Comparison of ENCODE assay signal across 8 mouse cellular contexts in genomic region chr7:141561682-141562391, GRCm38 (mm10). TPM values are rescaled to one million over a fixed set of nuclear protein-coding genes. Genes with fewer than 3 reads are reported as not detected.
A peak's percentile ranks its signal among the peaks of the same experiment; 100 is the strongest.
DNase-seq lines count a peak whose midpoint lies in the region; ATAC-seq lines count a peak whose summit lies in the region.

Gene Ap2a2 (plus strand): TSS chr7:141562173.

- H3K4me1 ChIP-seq in hindbrain, embryonic 13.5 days (replicated peaks) = peaks cover 32% of the 10 kb centered on the region

- peaks cover 5% of the 10 kb centered on the region for H3K36me3 ChIP-seq in hindbrain, embryonic 13.5 days

- peak within 1 kb of the TSS; percentile 94 for H3K27ac ChIP-seq in hindbrain, embryonic 13.5 days

- WGBS in hindbrain, embryonic 13.5 days = under 1% methylated on average over 55 of the region's 72 CpGs

- DNase-seq in NIH3T3 (ENCODE audit: low read depth) = peak; percentile 97
- DNase-seq in cerebellum, postnatal 10 days = peak; percentile 97 to 98
- peak; percentile 81 to 84 for DNase-seq in frontal cortex, postnatal 14 days (ENCODE audit: low spot score in 2 of 2)
- DNase-seq in layer of hippocampus, postnatal 25 days (ENCODE audit: extremely low spot score in 1 of 2, low spot score in 1 of 2) = peak; percentile 81
- peak; percentile 88 for DNase-seq in lung, postnatal 25 days (ENCODE audit: low spot score)
- peak; percentile 96 for DNase-seq in retina, embryonic 14.5 days (ENCODE audit: low spot score)
- peak; percentile 95 for DNase-seq in thymus, postnatal 4 days

- peak within 1 kb of the TSS; percentile 86 for H3K4me2 ChIP-seq in hindbrain, embryonic 13.5 days

- H3K9ac ChIP-seq in hindbrain, embryonic 13.5 days = peak within 1 kb of the TSS; percentile 97

- H3K27me3 ChIP-seq in hindbrain, embryonic 13.5 days = 0 out of 2 replicates have a peak, but pooled peaks cover 3% of the 10 kb centered on the region

- H3K4me3 ChIP-seq in hindbrain, embryonic 13.5 days = peak within 1 kb of the TSS; percentile 97

- ATAC-seq in hindbrain, embryonic 13.5 days (ENCODE audit: low FRiP score) = peak; percentile 96

- no peaks in the 10 kb centered on the region for H3K9me3 ChIP-seq in hindbrain, embryonic 13.5 days

RNA-seq across cellular contexts. Expression of gene Ap2a2, which starts in this region (rescaled TPM):
- 105 and 111 TPM in 2 replicates for polyA plus RNA-seq in hindbrain, embryonic 13.5 days (2015; fragmentation: Nextera tagmentation; extraction: Ambion mirVana)
- 100 to 1,000 TPM; 238 to 254 TPM for total RNA-seq in layer of hippocampus, postnatal 25 days (2021)

Comparison
In these comparisons a context has a peak if more than half of its experiments do, and no peak if none do; other contexts are left out.
1. Peak in every context shown above with its lines: DNase-seq, ATAC-seq, H3K4me3 ChIP-seq and H3K27ac ChIP-seq.